Mouse (Mus musculus) intestine, embryonic 15.5 days (tissue): Measurements from ENCODE around the gene Slc31a1. TPM values are rescaled to one million over a fixed set of nuclear protein-coding genes. Genes with fewer than 3 reads are reported as not detected.

Experiments used
- ATAC-seq: fragments of 200-750 bp; cut with Nextera tagmentation; 2 replicates; pipeline ENCODE4 v1.8.0; 2017; ENCODE audit warnings: moderate TSS enrichment, moderate library complexity
- H3K27ac ChIP-seq: fragments of 300-500 bp; sonication (generic); 2 replicates; pipeline ENCODE4 v1.5.1; 2015; ENCODE audit warnings: mild to moderate bottlenecking, inconsistent platforms
- H3K27me3 ChIP-seq: fragments of 300-500 bp; sonication (generic); replicated peaks from 2 replicates; pipeline ENCODE4 v1.6.1; 2015; ENCODE audit warnings: inconsistent platforms
- H3K36me3 ChIP-seq: fragments of 300-500 bp; sonication (generic); 2 replicates; pipeline ENCODE4 v1.6.1; 2015; ENCODE audit warnings: inconsistent platforms
- H3K4me1 ChIP-seq: fragments of 300-500 bp; sonication (generic); replicated peaks from 2 replicates; pipeline ENCODE4 v1.6.1; 2015; ENCODE audit warnings: inconsistent platforms
- H3K4me2 ChIP-seq: fragments of 300-500 bp; sonication (generic); replicated peaks from 2 replicates; pipeline ENCODE4 v1.6.1; 2015; ENCODE audit warnings: mild to moderate bottlenecking, inconsistent platforms
- H3K4me3 ChIP-seq: fragments of 300-500 bp; sonication (generic); replicated peaks from 2 replicates; pipeline ENCODE4 v1.5.1; 2015; ENCODE audit warnings: inconsistent platforms
- H3K9ac ChIP-seq: fragments of 300-500 bp; sonication (generic); 2 replicates; pipeline ENCODE4 v1.6.1; 2015; ENCODE audit warnings: inconsistent platforms
- H3K9me3 ChIP-seq: fragments of 300-500 bp; sonication (generic); 2 replicates; pipeline ENCODE4 v1.6.1; 2016; ENCODE audit warnings: inconsistent platforms
- WGBS: fragments of 180-500 bp; shearing (Covaris S2); methylation state at CpG from one replicate; pipeline ENCODE4 v1.1.7; 2015; 5-methylcytosine and 5-hydroxymethylcytosine counted together
- polyA plus RNA-seq: library from polyadenylated mRNA; unstranded; fragments of >200 nt; fragmentation: Nextera tagmentation; extraction: Ambion mirVana; gene quantifications from 2 replicates; pipeline ENCODE4 v1.2.1, GENCODE M21; 2015

The Slc31a1 gene
- polyA plus RNA-seq, 1 experiment from 2014 or later, result 96.6 TPM

- Histone ChIP-seq H3K9ac (no peak overlapping the region), H3K9me3 (no peaks in the 10 kb centered on the region), H3K27me3 (no peaks in the 10 kb centered on the region), H3K27ac (no peak overlapping the region), H3K36me3 (peaks cover 41% of the 10 kb centered on the region), H3K4me2 (no peak overlapping the region), H3K4me1 (0 out of 2 replicates have a peak, but pooled peaks cover 9% of the 10 kb centered on the region), H3K4me3 (no peak overlapping the region)
- 90% methylated on average over 10 of the region's 10 CpGs for whole genome bisulfite sequencing
- no peak for ATAC-seq
Measured at GRCm38 (mm10) chr4:62411606-62412005, 51.1 kb downstream of the Slc31a1 start.

DNA sequence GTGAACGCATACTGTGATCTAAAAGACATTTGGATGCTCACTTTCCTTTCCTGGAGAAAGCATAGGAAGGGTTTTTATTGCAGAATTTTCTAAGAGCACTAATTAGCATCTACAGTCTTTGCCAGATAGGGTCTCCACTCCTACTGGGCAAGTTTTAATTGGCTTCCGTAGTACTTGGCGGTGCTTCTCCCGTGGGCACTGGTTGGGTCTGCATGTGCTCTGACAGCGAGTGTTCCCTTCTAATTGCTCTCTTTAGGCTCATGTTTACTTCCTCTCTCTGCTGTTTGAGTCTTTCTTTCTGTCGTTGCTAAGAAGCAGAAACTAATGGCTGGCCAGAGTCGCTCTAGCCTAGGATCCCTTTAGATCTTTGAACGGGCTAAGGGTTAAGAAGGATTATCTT is 57.9 kb downstream of the Slc31a1 start:
- no peaks in the 10 kb centered on the region for H3K4me1 ChIP-seq
- WGBS, result 85% methylated on average over 8 of the region's 8 CpGs
- no peak overlapping the region for H3K4me3 ChIP-seq
- no peaks in the 10 kb centered on the region for H3K9me3 ChIP-seq
- no peak for ATAC-seq
- H3K27ac ChIP-seq, result no peak overlapping the region
- H3K9ac ChIP-seq, result no peak overlapping the region
- H3K27me3 ChIP-seq, result no peaks in the 10 kb centered on the region
- H3K36me3 ChIP-seq, result peaks cover 68% of the 10 kb centered on the region
- H3K4me2 ChIP-seq, result no peak overlapping the region

DNA sequence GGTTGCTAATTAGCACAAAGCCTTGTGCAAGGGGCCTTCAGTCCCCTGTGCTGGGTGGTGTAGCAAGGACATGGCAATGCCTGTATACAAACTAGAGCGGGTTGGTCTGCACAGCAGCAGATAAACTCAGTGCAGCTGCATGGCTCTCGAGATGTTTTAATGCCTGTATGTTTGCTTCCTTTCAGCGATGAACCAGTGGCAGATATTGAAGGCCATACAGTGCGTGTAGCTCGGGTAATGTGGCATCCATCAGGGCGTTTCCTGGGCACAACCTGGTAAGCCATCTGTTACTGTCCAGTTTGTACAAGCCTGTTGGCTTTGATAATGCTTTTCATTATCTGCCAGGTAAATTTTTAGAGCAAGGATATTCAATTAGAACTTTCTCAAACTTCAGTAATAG is 58.6 kb downstream of the Slc31a1 start:
- ATAC-seq, result no peak
- WGBS, result 95% methylated on average over 6 of the region's 6 CpGs
- H3K36me3 ChIP-seq, result peaks cover 69% of the 10 kb centered on the region

GRCm38 (mm10) chr4:62425891-62426290 is 65.4 kb downstream of the Slc31a1 start:
- Histone ChIP-seq H3K27ac (no peak overlapping the region), H3K4me1 (no peaks in the 10 kb centered on the region), H3K4me2 (no peak overlapping the region), H3K9ac (no peak overlapping the region), H3K36me3 (peaks cover 22% of the 10 kb centered on the region), H3K9me3 (no peaks in the 10 kb centered on the region), H3K4me3 (no peak overlapping the region), H3K27me3 (no peaks in the 10 kb centered on the region)
- ATAC-seq, result no peak
- 87% methylated on average over 4 of the region's 4 CpGs for WGBS

More for the DNA sequence above, 58.6 kb downstream of the Slc31a1 start:
- Histone ChIP-seq H3K4me2 (no peak overlapping the region), H3K9me3 (no peaks in the 10 kb centered on the region), H3K9ac (no peak overlapping the region), H3K4me3 (no peak overlapping the region), H3K27me3 (no peaks in the 10 kb centered on the region), H3K27ac (no peak overlapping the region), H3K4me1 (no peaks in the 10 kb centered on the region)

- Histone ChIP-seq H3K9me3 (no peaks in the 10 kb centered on the region), H3K36me3 (0 out of 2 replicates have a peak, but pooled peaks cover 9% of the 10 kb centered on the region), H3K4me1 (no peaks in the 10 kb centered on the region), H3K27me3 (no peaks in the 10 kb centered on the region), H3K9ac (no peak overlapping the region), H3K27ac (no peak overlapping the region), H3K4me2 (no peak overlapping the region), H3K4me3 (no peak overlapping the region)
- 74% methylated on average over 17 of the region's 17 CpGs for WGBS
- ATAC-seq, result no peak
Measured at GRCm38 (mm10) chr4:62427978-62428758, 67.6 kb downstream of the Slc31a1 start.

GRCm38 (mm10) chr4:62429616-62430015 is 69.1 kb downstream of the Slc31a1 start:
- Histone ChIP-seq H3K4me2 (no peak overlapping the region), H3K27me3 (no peaks in the 10 kb centered on the region), H3K27ac (no peak overlapping the region), H3K9me3 (no peaks in the 10 kb centered on the region), H3K4me1 (no peaks in the 10 kb centered on the region), H3K9ac (no peak overlapping the region), H3K36me3 (0 out of 2 replicates have a peak, but pooled peaks cover 1% of the 10 kb centered on the region), H3K4me3 (no peak overlapping the region)
- no peak for ATAC-seq
- 87% methylated on average over 9 of the region's 9 CpGs for WGBS

DNA sequence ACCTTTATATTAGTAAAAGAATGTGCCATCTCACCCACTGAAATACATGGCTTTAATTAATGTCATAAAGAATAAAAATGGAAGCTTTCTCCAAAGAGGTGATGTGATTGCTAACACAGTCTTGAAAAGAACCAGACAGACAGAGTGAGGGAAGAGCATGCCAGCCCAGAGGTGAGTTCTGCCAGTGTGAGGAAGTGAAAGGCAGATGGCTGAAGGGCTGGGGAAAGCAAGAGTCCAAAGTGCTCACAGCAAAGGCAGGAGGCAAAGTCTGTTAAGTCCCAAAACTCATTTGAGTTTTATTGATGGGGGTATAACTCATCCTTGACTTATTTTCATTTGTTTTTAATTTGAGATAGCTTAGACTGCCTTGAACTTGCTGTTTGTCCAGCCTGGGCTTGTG is 70.2 kb downstream of the Slc31a1 start:
- no peak overlapping the region for H3K9ac ChIP-seq
- H3K4me3 ChIP-seq, result no peak overlapping the region
- H3K9me3 ChIP-seq, result no peaks in the 10 kb centered on the region
- no peaks in the 10 kb centered on the region for H3K36me3 ChIP-seq
- no peak for ATAC-seq
- no peak overlapping the region for H3K4me2 ChIP-seq
- no peaks in the 10 kb centered on the region for H3K4me1 ChIP-seq
- H3K27me3 ChIP-seq, result no peaks in the 10 kb centered on the region
- H3K27ac ChIP-seq, result no peak overlapping the region

DNA sequence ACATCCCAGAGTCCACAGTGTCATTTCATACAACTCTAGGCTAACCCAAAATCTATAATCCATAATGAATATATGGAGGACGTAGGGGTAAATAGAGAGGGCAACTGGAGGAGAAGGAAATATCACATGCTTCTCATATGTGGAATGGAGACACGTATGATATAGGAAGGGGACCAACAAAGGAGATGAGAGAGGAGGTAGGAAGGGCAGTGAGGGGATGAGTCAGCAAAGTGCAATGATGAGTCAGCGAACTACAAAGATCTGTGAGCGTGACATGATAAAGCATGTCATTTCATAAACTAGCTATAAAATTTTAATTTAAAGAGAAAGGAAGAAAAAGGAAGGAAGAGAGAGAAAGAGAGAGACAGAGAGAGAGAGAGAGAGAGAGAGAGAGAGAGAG is 71.0 kb downstream of the Slc31a1 start:
- H3K27me3 ChIP-seq, result no peaks in the 10 kb centered on the region
- no peaks in the 10 kb centered on the region for H3K36me3 ChIP-seq
- ATAC-seq, result no peak
- H3K9me3 ChIP-seq, result no peaks in the 10 kb centered on the region
- no peak overlapping the region for H3K9ac ChIP-seq
- no peaks in the 10 kb centered on the region for H3K4me1 ChIP-seq
- 80% methylated on average over 4 of the region's 4 CpGs for WGBS
- H3K4me3 ChIP-seq, result no peak overlapping the region
- H3K4me2 ChIP-seq, result no peak overlapping the region
- no peak overlapping the region for H3K27ac ChIP-seq

DNA sequence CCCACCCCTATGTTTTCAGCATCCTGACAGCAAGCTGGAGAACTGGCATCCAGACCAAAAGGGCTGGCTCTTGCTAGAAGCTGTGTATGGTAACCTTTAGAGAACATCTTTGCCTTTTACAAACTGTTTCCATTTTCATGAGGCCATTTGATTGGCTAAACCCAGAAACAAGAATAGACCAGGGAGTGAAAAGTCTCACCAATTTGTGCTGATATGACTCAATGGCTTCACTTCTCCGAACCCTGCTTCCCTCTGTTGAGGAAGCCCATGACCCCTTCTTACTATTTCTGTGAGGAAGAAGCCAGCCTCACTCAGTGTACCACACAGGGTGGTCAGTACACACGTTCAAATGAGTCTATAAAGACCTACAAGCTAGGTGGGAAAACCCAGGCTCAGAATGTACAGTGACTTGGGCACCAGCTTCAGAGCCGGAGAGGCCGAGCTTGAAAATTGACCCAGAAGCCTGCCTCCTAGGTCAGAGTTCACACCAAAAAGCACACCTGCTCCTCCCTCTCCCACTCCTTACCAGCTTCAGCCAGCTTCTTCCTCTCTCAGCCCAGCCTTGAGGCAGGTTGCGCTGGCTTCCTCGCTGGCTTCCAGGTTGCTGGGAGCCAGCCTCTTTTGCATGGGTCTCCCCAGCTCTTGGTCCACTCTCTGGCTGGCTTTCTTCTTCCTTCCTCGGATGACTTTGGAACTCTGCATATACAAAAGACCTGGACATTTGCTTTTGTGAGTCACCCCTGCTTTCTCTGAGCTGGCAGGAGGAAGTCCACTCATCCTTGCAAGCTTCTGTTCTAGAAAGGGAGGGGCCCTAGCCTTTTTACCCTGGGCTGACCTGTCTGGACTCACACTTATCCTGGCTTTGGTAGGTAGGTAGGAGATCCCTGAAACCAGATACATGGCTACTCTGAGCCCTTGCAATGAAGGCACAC is 73.7 kb downstream of the Slc31a1 start:
- peak; percentile 47; the same call in 1 of the 2 replicates for ATAC-seq
- H3K4me1 ChIP-seq, result no peaks in the 10 kb centered on the region
- H3K27me3 ChIP-seq, result no peaks in the 10 kb centered on the region
- H3K4me3 ChIP-seq, result no peak overlapping the region
- no peak overlapping the region for H3K27ac ChIP-seq
- no peak overlapping the region for H3K9ac ChIP-seq
- WGBS, result 65% methylated on average over 7 of the region's 7 CpGs
- no peaks in the 10 kb centered on the region for H3K36me3 ChIP-seq
- no peak overlapping the region for H3K4me2 ChIP-seq
- no peaks in the 10 kb centered on the region for H3K9me3 ChIP-seq

GRCm38 (mm10) chr4:62435081-62435480 is 74.6 kb downstream of the Slc31a1 start, which contains the start of gene Rnf183:
Gene Rnf183, minus strand, starts transcription at chr4:62435252.
- Histone ChIP-seq H3K27me3 (no peaks in the 10 kb centered on the region), H3K4me1 (no peaks in the 10 kb centered on the region), H3K36me3 (no peaks in the 10 kb centered on the region), H3K4me2 (no peak within 1 kb of the TSS), H3K4me3 (no peak within 1 kb of the TSS), H3K9me3 (no peaks in the 10 kb centered on the region), H3K27ac (no peak within 1 kb of the TSS), H3K9ac (no peak within 1 kb of the TSS)
- WGBS, result 76% methylated on average over 6 of the region's 6 CpGs
- ATAC-seq, result no peak

GRCm38 (mm10) chr4:62437256-62437778 is 76.8 kb downstream of the Slc31a1 start:
- no peaks in the 10 kb centered on the region for H3K36me3 ChIP-seq

DNA sequence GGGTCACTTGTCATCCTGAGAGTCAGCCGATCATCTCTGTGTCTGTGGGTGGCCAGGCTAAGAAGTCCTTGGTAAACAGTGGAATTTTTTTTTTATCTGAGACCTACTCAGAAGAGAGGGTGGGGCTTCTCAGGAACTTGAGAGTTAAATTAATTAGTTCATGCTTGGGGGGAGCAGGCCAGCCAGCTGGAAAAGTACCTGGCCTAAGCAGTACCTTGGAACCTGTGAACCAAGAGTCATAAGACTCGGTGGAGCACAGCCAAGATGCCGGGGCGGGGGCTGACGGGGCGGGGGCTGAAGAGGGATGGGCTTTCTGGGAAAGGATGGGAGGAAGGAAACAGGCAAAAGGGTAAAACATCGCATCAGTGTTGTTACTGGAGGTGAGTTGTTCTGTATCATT is 77.3 kb downstream of the Slc31a1 start:
- H3K4me1 ChIP-seq, result no peaks in the 10 kb centered on the region
- no peak overlapping the region for H3K4me3 ChIP-seq
- 72% methylated on average over 7 of the region's 7 CpGs for WGBS
- no peaks in the 10 kb centered on the region for H3K27me3 ChIP-seq
- no peak overlapping the region for H3K4me2 ChIP-seq
- H3K27ac ChIP-seq, result no peak overlapping the region
- ATAC-seq, result no peak
- H3K9ac ChIP-seq, result no peak overlapping the region
- H3K36me3 ChIP-seq, result no peaks in the 10 kb centered on the region
- H3K9me3 ChIP-seq, result no peaks in the 10 kb centered on the region

More at GRCm38 (mm10) chr4:62437256-62437778, 76.8 kb downstream of the Slc31a1 start:
- H3K9ac ChIP-seq, result no peak overlapping the region
- WGBS, result 91% methylated on average over 3 of the region's 3 CpGs
- H3K4me2 ChIP-seq, result no peak overlapping the region
- H3K4me1 ChIP-seq, result no peaks in the 10 kb centered on the region
- no peak overlapping the region for H3K27ac ChIP-seq
- no peaks in the 10 kb centered on the region for H3K27me3 ChIP-seq
- no peak for ATAC-seq
- no peak overlapping the region for H3K4me3 ChIP-seq
- no peaks in the 10 kb centered on the region for H3K9me3 ChIP-seq
